Mouse (Mus musculus): ENCODE results near the gene Vdr. TPM values are rescaled to one million over a fixed set of nuclear protein-coding genes. Genes with fewer than 3 reads are reported as not detected.
"Not testable (repeated sequence)": the region's sequence is repeated elsewhere in the genome, so short reads cannot be mapped to it uniquely, and the experiment has no call there.

Gene Vdr
- polyA plus RNA-seq, 1 experiment from 2014 or later = 1.7 TPM

DNA sequence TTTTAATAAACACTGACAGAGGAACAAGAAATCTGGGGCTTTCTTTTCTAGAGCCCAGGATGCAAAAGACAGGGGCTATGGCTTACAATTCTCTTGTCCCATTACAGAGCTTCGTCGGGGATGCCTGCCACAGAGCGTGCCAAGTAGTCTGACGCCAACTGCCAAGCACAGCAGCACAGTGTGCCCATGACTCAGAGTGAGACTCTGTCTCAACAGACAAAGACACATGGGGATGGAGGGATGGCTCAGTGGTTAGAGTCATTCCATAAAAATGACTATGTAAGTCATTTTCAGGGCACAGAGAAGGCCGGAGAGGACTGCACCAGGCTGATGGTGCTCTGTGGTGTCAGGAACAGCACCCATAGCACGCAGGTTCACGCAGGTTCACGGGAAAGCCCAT, 38.3 kb downstream of the Vdr start:
- no peak overlapping the region for H3K4me2 ChIP-seq
- H3K9me3 ChIP-seq = no peaks in the 10 kb centered on the region
- H3K9ac ChIP-seq = no peak overlapping the region
- no peak overlapping the region for H3K4me3 ChIP-seq (replicated peaks)
- 89% methylated on average over 8 of the region's 8 CpGs for WGBS
- no peaks in the 10 kb centered on the region for H3K36me3 ChIP-seq
- no peak overlapping the region for H3K27ac ChIP-seq
- H3K4me1 ChIP-seq = no peaks in the 10 kb centered on the region
- ATAC-seq (ENCODE audit: insufficient read depth, low FRiP score, low read depth) = no peak
- no peaks in the 10 kb centered on the region for H3K27me3 ChIP-seq (replicated peaks)

DNA sequence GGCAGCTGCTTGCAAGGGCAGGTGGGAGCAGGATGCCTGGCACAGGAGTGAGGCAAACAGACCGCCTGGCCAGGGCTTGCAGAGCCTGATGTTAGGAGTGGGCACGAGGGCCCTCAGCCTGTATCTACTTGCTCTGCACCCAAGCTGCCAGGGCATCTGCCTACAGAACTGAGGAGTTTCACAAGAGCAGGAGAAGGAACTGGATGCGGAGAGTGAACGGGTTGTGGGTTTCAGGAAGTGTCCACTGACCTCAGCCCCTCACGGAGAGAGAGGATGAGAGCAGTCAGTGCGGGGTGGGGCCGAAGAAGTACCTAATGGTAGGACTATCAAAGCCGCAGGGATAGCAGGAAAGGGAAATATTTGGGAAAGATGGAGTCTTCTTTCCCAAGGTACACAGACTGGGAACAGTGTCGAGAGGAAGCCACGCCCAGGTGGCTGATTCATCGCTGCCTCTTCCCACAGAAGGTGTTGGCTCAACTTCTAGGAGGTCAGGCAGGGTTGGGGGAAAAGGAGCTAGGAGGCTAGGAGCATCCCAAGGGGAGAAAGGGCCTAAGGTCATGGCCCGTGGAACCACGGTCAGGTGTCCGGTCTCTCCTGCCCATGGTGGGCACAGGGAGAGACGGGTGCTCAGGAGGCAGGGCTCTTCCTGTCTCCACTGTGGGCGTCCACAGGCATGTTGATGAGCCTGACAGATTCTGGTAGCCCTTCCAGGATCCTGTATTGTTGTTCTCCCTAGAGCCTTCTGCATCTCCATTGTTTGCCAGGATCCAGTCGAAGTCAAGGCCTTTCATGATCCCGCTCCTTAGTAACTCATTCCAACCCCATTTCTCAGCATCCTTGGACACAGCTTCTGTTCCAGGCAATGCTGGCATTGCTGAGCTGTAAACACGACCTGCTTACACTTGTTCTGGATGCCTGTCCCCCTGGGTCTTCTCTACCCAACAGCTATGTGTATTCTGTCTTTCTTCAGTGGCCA, 39.1 kb downstream of the Vdr start:
- H3K4me2 ChIP-seq = no peak overlapping the region
- no peaks in the 10 kb centered on the region for H3K36me3 ChIP-seq
- no peak overlapping the region for H3K9ac ChIP-seq
- 74% methylated on average over 19 of the region's 19 CpGs for WGBS
- no peak for ATAC-seq (ENCODE audit: insufficient read depth, low FRiP score, low read depth)
- H3K9me3 ChIP-seq = no peaks in the 10 kb centered on the region
- H3K27me3 ChIP-seq (replicated peaks) = no peaks in the 10 kb centered on the region
- H3K4me1 ChIP-seq = no peaks in the 10 kb centered on the region
- no peak overlapping the region for H3K27ac ChIP-seq
- H3K4me3 ChIP-seq (replicated peaks) = no peak overlapping the region

DNA sequence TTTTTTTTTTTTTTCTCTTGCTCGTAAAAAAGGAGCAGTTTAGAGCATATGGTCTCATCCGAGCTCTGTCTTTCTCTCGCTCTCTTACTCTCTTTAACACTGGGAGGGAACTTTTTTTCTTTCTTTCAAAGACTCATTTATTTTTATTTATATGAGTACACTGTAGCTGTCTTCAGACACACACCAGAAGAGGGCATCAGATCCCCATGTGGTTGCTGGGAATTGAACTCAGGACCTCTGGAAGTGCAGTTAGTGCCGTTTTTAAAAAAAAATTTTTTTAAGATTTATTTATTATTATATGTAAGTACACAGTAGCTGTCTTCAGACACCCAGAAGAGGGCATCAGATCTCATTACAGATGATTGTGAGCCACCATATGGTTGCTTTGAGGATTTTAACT, 40.3 kb downstream of the Vdr start:
- not testable (repeated sequence) for H3K27ac ChIP-seq; H3K9ac ChIP-seq; H3K27me3 ChIP-seq (replicated peaks); H3K9me3 ChIP-seq; H3K36me3 ChIP-seq; H3K4me1 ChIP-seq; ATAC-seq (ENCODE audit: insufficient read depth, low FRiP score, low read depth); H3K4me3 ChIP-seq (replicated peaks); H3K4me2 ChIP-seq
- 81% methylated on average over 4 of the region's 4 CpGs for WGBS

DNA sequence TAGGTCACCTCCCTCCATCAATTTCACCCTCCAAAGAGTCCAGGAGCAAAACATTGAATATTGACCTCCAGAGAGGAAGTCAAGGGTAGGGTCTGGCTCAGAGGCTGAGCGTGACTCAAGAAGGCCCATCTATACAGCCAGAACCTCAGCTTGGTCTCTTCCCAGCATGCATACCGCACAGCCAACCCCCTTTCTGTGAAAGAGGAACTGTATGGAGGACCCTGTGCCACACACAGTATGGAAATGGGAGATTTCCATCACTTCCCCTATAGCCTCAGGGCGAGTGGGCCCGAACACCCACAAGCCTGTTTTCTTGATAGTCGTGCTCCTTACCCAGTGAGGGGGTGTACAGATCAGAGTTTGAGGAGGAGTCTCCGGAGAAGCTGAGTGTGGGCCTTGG, 41.4 kb downstream of the Vdr start:
- H3K27me3 ChIP-seq (replicated peaks) = no peaks in the 10 kb centered on the region
- no peaks in the 10 kb centered on the region for H3K36me3 ChIP-seq
- no peak overlapping the region for H3K4me2 ChIP-seq
- WGBS = 81% methylated on average over 6 of the region's 6 CpGs
- H3K4me1 ChIP-seq = 0 out of 2 replicates have a peak, but pooled peaks cover 6% of the 10 kb centered on the region
- ATAC-seq (ENCODE audit: insufficient read depth, low FRiP score, low read depth) = no peak; the same call in 1 of the 2 replicates
- no peak overlapping the region for H3K4me3 ChIP-seq (replicated peaks)
- no peaks in the 10 kb centered on the region for H3K9me3 ChIP-seq
- H3K9ac ChIP-seq = no peak overlapping the region
- no peak overlapping the region for H3K27ac ChIP-seq

DNA sequence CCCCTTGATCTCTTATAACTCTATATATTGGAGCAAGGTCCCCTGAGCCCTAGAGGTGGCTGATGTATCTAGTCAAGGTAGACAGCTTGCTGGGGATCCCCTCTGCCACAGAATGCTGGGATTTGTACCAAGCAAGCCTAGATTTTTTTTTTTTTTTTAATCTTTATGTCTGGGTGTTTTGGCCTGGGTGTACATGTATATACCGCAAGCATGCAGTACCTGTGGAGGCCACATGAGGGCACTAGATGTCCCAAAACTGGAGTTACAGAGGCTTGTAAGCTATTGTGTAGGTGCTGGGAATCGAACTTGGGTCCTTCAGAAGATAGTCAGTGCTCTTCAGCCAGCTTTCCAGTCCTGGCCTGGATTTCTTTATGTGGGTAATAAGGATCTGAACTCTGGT, 44.4 kb downstream of the Vdr start:
- no peak overlapping the region for H3K9ac ChIP-seq
- no peak overlapping the region for H3K27ac ChIP-seq
- 91% methylated on average over 2 of the region's 2 CpGs for WGBS
- H3K4me3 ChIP-seq (replicated peaks) = no peak overlapping the region
- ATAC-seq (ENCODE audit: insufficient read depth, low FRiP score, low read depth) = no peak
- H3K36me3 ChIP-seq = no peaks in the 10 kb centered on the region
- no peak overlapping the region for H3K4me2 ChIP-seq
- H3K27me3 ChIP-seq (replicated peaks) = no peaks in the 10 kb centered on the region
- peaks cover 16% of the 10 kb centered on the region; the same call in 1 of the 2 replicates for H3K4me1 ChIP-seq
- no peaks in the 10 kb centered on the region for H3K9me3 ChIP-seq

DNA sequence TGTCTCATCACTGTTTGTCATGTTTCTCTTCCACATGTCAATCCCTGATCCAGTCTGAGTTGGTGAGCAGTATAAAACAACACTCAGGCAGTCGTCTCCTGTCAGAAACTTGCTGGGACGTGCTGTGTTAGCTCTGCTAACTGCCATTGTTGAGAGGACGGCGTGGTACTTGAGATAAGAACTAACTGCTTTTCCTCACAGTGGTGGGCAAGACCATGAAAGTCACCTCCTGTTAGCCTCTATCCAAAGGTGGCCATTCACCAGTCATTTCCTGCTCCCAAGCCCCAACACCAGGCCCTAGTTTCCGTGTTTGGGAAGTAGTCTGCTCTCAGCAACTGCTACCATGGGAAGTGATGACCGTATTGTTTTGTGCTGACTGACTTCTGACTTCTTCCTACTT, 45.3 kb downstream of the Vdr start:
- WGBS = 33% methylated on average over 6 of the region's 6 CpGs
- Histone ChIP-seq H3K9me3 (no peaks in the 10 kb centered on the region), H3K27ac (no peak overlapping the region)

DNA sequence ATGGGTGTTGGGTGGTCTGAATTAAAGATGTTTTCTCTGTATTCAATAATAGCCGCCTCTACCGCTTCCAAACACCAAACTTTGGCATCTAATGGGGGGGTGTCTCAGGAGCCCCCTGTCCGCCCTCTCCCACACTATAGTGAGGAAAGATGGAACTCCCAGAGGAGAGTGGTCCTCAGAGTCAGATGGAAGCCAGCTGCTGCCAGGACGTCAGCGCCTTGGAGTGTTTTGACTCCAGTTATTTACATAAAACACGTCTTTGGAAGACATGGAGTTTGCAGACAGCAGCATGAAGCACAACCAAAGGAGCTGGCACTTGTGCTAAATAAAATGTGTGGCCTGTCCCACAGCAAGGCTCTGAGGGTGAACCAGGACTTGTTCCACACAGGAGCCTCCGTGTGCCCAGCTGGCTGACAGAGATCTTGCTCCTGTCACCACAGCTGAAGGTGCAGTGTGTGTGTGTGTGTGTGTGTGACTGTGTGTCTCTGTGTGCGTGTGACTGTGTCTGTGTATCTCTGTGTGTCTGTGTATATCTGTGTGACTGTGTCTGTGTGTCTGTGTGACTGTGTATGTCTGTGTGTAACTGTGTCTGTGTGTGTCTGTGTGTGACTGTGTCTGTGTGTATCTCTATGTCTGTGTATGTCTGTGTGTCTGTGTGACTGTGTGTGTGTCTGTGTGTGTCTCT, 45.9 kb downstream of the Vdr start:
- no peaks in the 10 kb centered on the region for H3K36me3 ChIP-seq
- 38% methylated on average over 8 of the region's 8 CpGs for WGBS
- no peak overlapping the region for H3K27ac ChIP-seq
- H3K9ac ChIP-seq = no peak overlapping the region
- no peak overlapping the region for H3K4me2 ChIP-seq
- no peaks in the 10 kb centered on the region for H3K27me3 ChIP-seq (replicated peaks)
- no peak overlapping the region for H3K4me3 ChIP-seq (replicated peaks)
- no peaks in the 10 kb centered on the region for H3K9me3 ChIP-seq
- peak; percentile 11; the same call in 1 of the 2 replicates for ATAC-seq (ENCODE audit: insufficient read depth, low FRiP score, low read depth)
- peaks cover 16% of the 10 kb centered on the region; the same call in 1 of the 2 replicates for H3K4me1 ChIP-seq

More for the DNA sequence above, 45.3 kb downstream of the Vdr start:
- no peak overlapping the region for H3K9ac ChIP-seq
- no peak overlapping the region for H3K4me3 ChIP-seq (replicated peaks)
- peaks cover 16% of the 10 kb centered on the region; the same call in 1 of the 2 replicates for H3K4me1 ChIP-seq
- no peaks in the 10 kb centered on the region for H3K27me3 ChIP-seq (replicated peaks)
- no peaks in the 10 kb centered on the region for H3K36me3 ChIP-seq
- no peak for ATAC-seq (ENCODE audit: insufficient read depth, low FRiP score, low read depth)
- no peak overlapping the region for H3K4me2 ChIP-seq

DNA sequence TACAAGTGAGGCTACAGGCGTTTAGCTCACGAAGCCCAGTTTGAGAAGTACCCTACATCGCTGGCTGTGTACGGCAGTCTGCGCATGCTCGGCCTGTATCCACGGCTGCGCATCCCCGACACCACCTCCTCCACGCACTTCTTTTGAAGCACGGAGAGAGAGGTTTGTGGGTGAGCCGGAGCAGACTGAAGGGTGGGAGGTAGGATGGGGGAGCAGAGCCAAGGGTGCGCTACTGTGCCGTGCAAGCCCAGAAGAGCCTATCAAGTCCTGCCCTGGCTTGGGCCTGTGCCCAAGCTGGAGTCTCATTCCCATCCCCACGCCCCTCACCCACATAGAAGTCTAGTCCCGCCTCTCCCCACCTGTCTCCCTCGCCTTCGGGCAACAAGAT, 46.9 kb downstream of the Vdr start:
- H3K27me3 ChIP-seq (replicated peaks) = no peaks in the 10 kb centered on the region
- H3K27ac ChIP-seq = no peak overlapping the region
- 0 out of 2 replicates have a peak, but pooled peaks have one; percentile 11 for ATAC-seq (ENCODE audit: insufficient read depth, low FRiP score, low read depth)
- H3K9me3 ChIP-seq = no peaks in the 10 kb centered on the region
- H3K36me3 ChIP-seq = no peaks in the 10 kb centered on the region
- 74% methylated on average over 18 of the region's 18 CpGs for WGBS
- H3K9ac ChIP-seq = no peak overlapping the region
- H3K4me1 ChIP-seq = peaks cover 16% of the 10 kb centered on the region; the same call in 1 of the 2 replicates
- H3K4me2 ChIP-seq = no peak overlapping the region
- no peak overlapping the region for H3K4me3 ChIP-seq (replicated peaks)

DNA sequence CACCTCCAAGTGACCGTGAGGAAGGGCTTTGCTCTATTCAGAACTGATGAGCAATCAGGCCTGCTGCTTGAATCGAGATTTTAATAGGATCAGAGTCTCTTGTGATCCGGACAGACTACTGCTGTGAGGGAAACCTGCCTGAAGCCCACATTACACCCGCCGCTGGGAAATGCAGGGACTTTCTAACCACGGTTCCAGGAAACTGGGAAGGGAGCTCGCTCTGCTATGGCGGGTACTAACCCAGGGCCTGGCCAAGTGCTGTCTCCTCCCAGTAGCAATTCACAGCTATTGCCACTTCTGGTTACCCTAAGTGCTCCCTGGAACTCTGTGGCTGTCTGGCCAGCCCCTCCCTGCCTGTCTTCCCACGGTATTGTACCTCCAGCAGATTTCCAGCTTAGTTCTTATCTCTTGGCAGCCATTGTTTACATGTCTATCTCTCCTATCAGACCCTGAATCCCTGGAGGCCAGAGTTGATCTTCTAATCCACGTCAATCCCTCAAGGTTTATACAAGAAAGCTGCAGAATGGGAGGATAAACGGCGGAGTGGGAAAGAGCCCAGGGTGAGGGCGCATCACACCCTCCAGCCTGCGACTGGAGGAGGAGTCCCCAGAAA, 47.4 kb downstream of the Vdr start:
- 39% methylated on average over 14 of the region's 14 CpGs for WGBS
- Histone ChIP-seq H3K4me2 (no peak overlapping the region), H3K4me3 (replicated peaks) (no peak overlapping the region), H3K36me3 (no peaks in the 10 kb centered on the region), H3K4me1 (peaks cover 16% of the 10 kb centered on the region; the same call in 1 of the 2 replicates), H3K9ac (no peak overlapping the region), H3K9me3 (no peaks in the 10 kb centered on the region), H3K27ac (no peak overlapping the region), H3K27me3 (replicated peaks) (no peaks in the 10 kb centered on the region)
- 0 out of 2 replicates have a peak, but pooled peaks have one; percentile 5 for ATAC-seq (ENCODE audit: insufficient read depth, low FRiP score, low read depth)

DNA sequence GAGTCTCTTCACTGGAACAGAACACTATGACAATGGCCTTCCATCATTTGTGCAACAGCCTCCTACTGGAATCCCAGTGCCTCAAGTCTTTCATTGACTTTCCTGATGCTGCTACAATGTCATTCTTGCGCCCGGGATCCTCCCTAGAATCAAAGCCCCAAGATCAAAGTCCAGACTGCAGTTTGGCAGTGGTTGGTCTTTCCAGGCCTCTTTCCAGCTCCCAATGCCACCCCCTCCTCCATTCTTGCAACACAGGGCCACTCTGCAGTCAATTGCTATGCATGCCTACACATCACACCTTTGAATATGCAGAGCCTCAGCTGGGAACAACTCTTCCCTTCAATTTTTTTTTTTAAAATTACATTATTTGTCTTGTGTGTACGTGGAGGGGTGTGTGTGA, 50.1 kb downstream of the Vdr start:
- H3K9ac ChIP-seq = no peak overlapping the region
- no peaks in the 10 kb centered on the region for H3K9me3 ChIP-seq
- peaks cover 16% of the 10 kb centered on the region; the same call in 1 of the 2 replicates for H3K4me1 ChIP-seq
- no peaks in the 10 kb centered on the region for H3K27me3 ChIP-seq (replicated peaks)
- H3K4me2 ChIP-seq = no peak overlapping the region
- no peaks in the 10 kb centered on the region for H3K36me3 ChIP-seq
- ATAC-seq (ENCODE audit: insufficient read depth, low FRiP score, low read depth) = no peak
- no peak overlapping the region for H3K4me3 ChIP-seq (replicated peaks)
- H3K27ac ChIP-seq = no peak overlapping the region
- WGBS = 83% methylated on average over 3 of the region's 3 CpGs

DNA sequence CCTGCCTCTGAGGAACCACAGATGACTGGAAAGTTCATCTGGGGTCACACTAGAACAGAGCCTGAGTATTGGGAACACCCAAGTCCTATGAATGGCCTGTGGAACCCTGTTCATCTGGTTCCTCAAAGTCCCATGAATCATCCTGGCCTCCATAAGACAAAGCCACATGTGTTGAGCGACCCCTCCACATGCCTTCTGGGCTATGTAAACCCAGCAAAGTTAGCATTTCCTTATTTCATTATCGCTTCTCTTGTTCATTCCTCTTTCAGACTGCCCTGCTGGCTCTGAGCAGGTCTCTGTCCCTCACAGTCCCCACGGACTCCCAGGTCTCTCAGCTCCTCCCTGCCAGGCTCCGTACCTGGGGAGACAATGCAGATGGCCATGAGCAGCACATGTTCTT, 52.0 kb downstream of the Vdr start:
- Histone ChIP-seq H3K4me1 (peaks cover 5% of the 10 kb centered on the region; the same call in 1 of the 2 replicates), H3K9ac (no peak overlapping the region), H3K36me3 (no peaks in the 10 kb centered on the region), H3K4me3 (replicated peaks) (no peak overlapping the region), H3K27ac (no peak overlapping the region), H3K27me3 (replicated peaks) (no peaks in the 10 kb centered on the region), H3K4me2 (no peak overlapping the region), H3K9me3 (no peaks in the 10 kb centered on the region)
- WGBS = 65% methylated on average over 4 of the region's 4 CpGs
- ATAC-seq (ENCODE audit: insufficient read depth, low FRiP score, low read depth) = no peak

Data from stomach, embryonic 15.5 days (tissue).